Mouse (Mus musculus) urinary bladder, postnatal 36 days (tissue): Measurements from ENCODE around the gene Ak4.
A peak's percentile ranks its signal among the peaks of the same experiment; 100 is the strongest.
"Not testable (repeated sequence)": the region's sequence is repeated elsewhere in the genome, so short reads cannot be mapped to it uniquely, and the experiment has no call there.

Experiments
- DNase-seq, 2 experiments: peaks; one replicate each; pipeline ENCODE4 v3.0.0; 2022; ENCODE audit warnings: low spot score in 2 of 2, mixed read lengths in 1 of 2

Ak4 gene

GRCm38 (mm10) chr4:101423571-101423970 is 4.5 kb downstream of the Ak4 start:
- DNase-seq, result no peak

GRCm38 (mm10) chr4:101424495-101424894 is 5.4 kb downstream of the Ak4 start:
- DNase-seq, result no peak

- no peak for DNase-seq
Observed at GRCm38 (mm10) chr4:101425119-101425518, 6.0 kb downstream of the Ak4 start.

GRCm38 (mm10) chr4:101425666-101426065 is 6.6 kb downstream of the Ak4 start:
- DNase-seq, result no peak

GRCm38 (mm10) chr4:101426566-101426965 is 7.5 kb downstream of the Ak4 start:
- DNase-seq, result no peak

GRCm38 (mm10) chr4:101427886-101428680 is 9.0 kb downstream of the Ak4 start:
- no peak for DNase-seq

GRCm38 (mm10) chr4:101429073-101429472 is 10.0 kb downstream of the Ak4 start:
- no peak for DNase-seq

GRCm38 (mm10) chr4:101430000-101430399 is 10.9 kb downstream of the Ak4 start:
- no peak for DNase-seq

GRCm38 (mm10) chr4:101436761-101437512 is 17.9 kb downstream of the Ak4 start:
- peak in 1 of 2 experiments; percentile 24 for DNase-seq

- no peak for DNase-seq
Observed at GRCm38 (mm10) chr4:101438271-101438670, 19.2 kb downstream of the Ak4 start.

- DNase-seq, result peak in 1 of 2 experiments; percentile 20
Observed at GRCm38 (mm10) chr4:101439738-101440389, 20.8 kb downstream of the Ak4 start.

- DNase-seq, result no peak
Observed at GRCm38 (mm10) chr4:101442791-101443190, 23.7 kb downstream of the Ak4 start.

GRCm38 (mm10) chr4:101443419-101443991 is 24.4 kb downstream of the Ak4 start:
- no peak for DNase-seq

- no peak for DNase-seq
Observed at GRCm38 (mm10) chr4:101445660-101446059, 26.6 kb downstream of the Ak4 start.

GRCm38 (mm10) chr4:101446606-101447005 is 27.5 kb downstream of the Ak4 start:
- not testable (repeated sequence) for DNase-seq

- no peak for DNase-seq
Observed at GRCm38 (mm10) chr4:101448701-101449100, 29.6 kb downstream of the Ak4 start.

- DNase-seq, result no peak
Observed at GRCm38 (mm10) chr4:101449344-101449743, 30.3 kb downstream of the Ak4 start.

GRCm38 (mm10) chr4:101450150-101450780 is 31.2 kb downstream of the Ak4 start:
- no peak for DNase-seq

GRCm38 (mm10) chr4:101451089-101451488 is 32.0 kb downstream of the Ak4 start:
- no peak for DNase-seq

GRCm38 (mm10) chr4:101452829-101453228 is 33.8 kb downstream of the Ak4 start:
- DNase-seq, result no peak

- DNase-seq, result no peak
Observed at GRCm38 (mm10) chr4:101457176-101457575, 38.1 kb downstream of the Ak4 start.

- peak in 1 of 2 experiments; percentile 24 for DNase-seq
Observed at GRCm38 (mm10) chr4:101458341-101458740, 39.3 kb downstream of the Ak4 start.
